Mouse (Mus musculus) midbrain, embryonic 10.5 days (tissue): ENCODE measurements around the gene Ehf. TPM values are rescaled to one million over a fixed set of nuclear protein-coding genes. Genes with fewer than 3 reads are reported as not detected.

Experiments
- DNase-seq: peaks from one replicate; pipeline ENCODE4 v3.0.0-alpha.2; 2017; ENCODE audit warnings: low spot score
- H3K27ac ChIP-seq: fragments of 300-500 bp; sonication (generic); replicated peaks from 2 replicates; pipeline ENCODE4 v1.5.1; 2016; ENCODE audit warnings: mild to moderate bottlenecking
- H3K27me3 ChIP-seq: fragments of 300-500 bp; sonication (generic); 2 replicates; pipeline ENCODE4 v1.6.1; 2016; ENCODE audit warnings: low read depth, mild to moderate bottlenecking; ENCODE audit not compliant: poor library complexity, severe bottlenecking
- H3K36me3 ChIP-seq: fragments of 300-500 bp; sonication (generic); 2 replicates; pipeline ENCODE4 v1.6.1; 2016; ENCODE audit warnings: mild to moderate bottlenecking, moderate library complexity
- H3K4me1 ChIP-seq: fragments of 300-500 bp; sonication (generic); 2 replicates; pipeline ENCODE4 v1.6.1; 2016
- H3K4me3 ChIP-seq: fragments of 300-500 bp; sonication (generic); 2 replicates; pipeline ENCODE4 v1.5.1; 2016; ENCODE audit warnings: mild to moderate bottlenecking, moderate library complexity
- H3K9me3 ChIP-seq: fragments of 300-500 bp; sonication (generic); replicated peaks from 2 replicates; pipeline ENCODE4 v1.6.1; 2016; ENCODE audit warnings: mild to moderate bottlenecking
- WGBS: fragments of 180-500 bp; shearing (Covaris S2); methylation state at CpG from one replicate; pipeline ENCODE4 v1.1.7; 2016; 5-methylcytosine and 5-hydroxymethylcytosine counted together
- polyA plus RNA-seq: library from polyadenylated mRNA; unstranded; fragments of >200 nt; fragmentation: Nextera tagmentation; extraction: Ambion mirVana; gene quantifications from 2 replicates; pipeline ENCODE4 v1.2.1, GENCODE M21; 2016

Ehf gene
- polyA plus RNA-seq = not detected in 2 replicates

GRCm38 (mm10) chr2:103303132-103303531 is at the start of gene Ehf:
Gene Ehf, minus strand, starts transcription at chr2:103303278.
- no peak for DNase-seq
- WGBS = 64% methylated on average over 9 of the region's 9 CpGs
- Histone ChIP-seq H3K36me3 (no peaks in the 10 kb centered on the region), H3K4me3 (no peak within 1 kb of the TSS), H3K27me3 (no peaks in the 10 kb centered on the region; the same call in 1 of the 2 replicates), H3K27ac (no peak within 1 kb of the TSS), H3K9me3 (no peaks in the 10 kb centered on the region), H3K4me1 (no peaks in the 10 kb centered on the region)

- H3K4me1 ChIP-seq = peaks cover 17% of the 10 kb centered on the region
- 15% methylated on average over 5 of the region's 5 CpGs for WGBS
- peaks cover 6% of the 10 kb centered on the region; the same call in 1 of the 2 replicates for H3K27me3 ChIP-seq
- no peak overlapping the region for H3K27ac ChIP-seq
- no peaks in the 10 kb centered on the region for H3K9me3 ChIP-seq
- DNase-seq = peak; percentile 51
- no peaks in the 10 kb centered on the region for H3K36me3 ChIP-seq
- no peak overlapping the region for H3K4me3 ChIP-seq
Observed at GRCm38 (mm10) chr2:103347417-103347891, 44.4 kb upstream of the Ehf start.

- peaks cover 6% of the 10 kb centered on the region; the same call in 1 of the 2 replicates for H3K27me3 ChIP-seq
- H3K4me3 ChIP-seq = no peak overlapping the region
- no peak overlapping the region for H3K27ac ChIP-seq
- H3K36me3 ChIP-seq = no peaks in the 10 kb centered on the region
- H3K4me1 ChIP-seq = peaks cover 17% of the 10 kb centered on the region
- H3K9me3 ChIP-seq = no peaks in the 10 kb centered on the region
- WGBS = 78% methylated on average over 3 of the region's 3 CpGs
- no peak for DNase-seq
Observed at GRCm38 (mm10) chr2:103346751-103347289, 43.7 kb upstream of the Ehf start.

- no peak for DNase-seq
- Histone ChIP-seq H3K9me3 (no peaks in the 10 kb centered on the region), H3K4me3 (no peak overlapping the region), H3K27me3 (0 out of 2 replicates have a peak, but pooled peaks cover 2% of the 10 kb centered on the region), H3K27ac (no peak overlapping the region), H3K4me1 (peaks cover 16% of the 10 kb centered on the region), H3K36me3 (no peaks in the 10 kb centered on the region)
- 87% methylated on average over 7 of the region's 7 CpGs for WGBS
Observed at GRCm38 (mm10) chr2:103343611-103344010, 40.5 kb upstream of the Ehf start.

- Histone ChIP-seq H3K9me3 (no peaks in the 10 kb centered on the region), H3K27me3 (no peaks in the 10 kb centered on the region), H3K4me1 (peaks cover 4% of the 10 kb centered on the region), H3K27ac (no peak overlapping the region), H3K36me3 (no peaks in the 10 kb centered on the region), H3K4me3 (no peak overlapping the region)
- no peak for DNase-seq
- 95% methylated on average over 1 of the region's 1 CpGs for WGBS
Observed at GRCm38 (mm10) chr2:103342123-103342522, 39.0 kb upstream of the Ehf start.

GRCm38 (mm10) chr2:103341375-103341971 is 38.4 kb upstream of the Ehf start:
- no peak overlapping the region for H3K27ac ChIP-seq
- no peaks in the 10 kb centered on the region for H3K27me3 ChIP-seq
- no peaks in the 10 kb centered on the region for H3K4me1 ChIP-seq
- whole genome bisulfite sequencing = 98% methylated on average over 1 of the region's 1 CpGs
- no peaks in the 10 kb centered on the region for H3K36me3 ChIP-seq
- DNase-seq = no peak
- H3K9me3 ChIP-seq = no peaks in the 10 kb centered on the region
- no peak overlapping the region for H3K4me3 ChIP-seq

- H3K4me3 ChIP-seq = no peak overlapping the region
- H3K9me3 ChIP-seq = no peaks in the 10 kb centered on the region
- no peaks in the 10 kb centered on the region for H3K36me3 ChIP-seq
- H3K27me3 ChIP-seq = no peaks in the 10 kb centered on the region
- DNase-seq = no peak
- 81% methylated on average over 6 of the region's 6 CpGs for WGBS
- no peak overlapping the region for H3K27ac ChIP-seq
- H3K4me1 ChIP-seq = no peaks in the 10 kb centered on the region
Observed at GRCm38 (mm10) chr2:103338706-103339105, 35.6 kb upstream of the Ehf start.

- Histone ChIP-seq H3K27ac (no peak overlapping the region), H3K4me3 (no peak overlapping the region), H3K4me1 (no peaks in the 10 kb centered on the region), H3K27me3 (no peaks in the 10 kb centered on the region), H3K36me3 (no peaks in the 10 kb centered on the region), H3K9me3 (no peaks in the 10 kb centered on the region)
- no peak for DNase-seq
- WGBS = 90% methylated on average over 3 of the region's 3 CpGs
Observed at GRCm38 (mm10) chr2:103337370-103337769, 34.3 kb upstream of the Ehf start.

GRCm38 (mm10) chr2:103336621-103337020 is 33.5 kb upstream of the Ehf start:
- no peak for DNase-seq
- H3K9me3 ChIP-seq = no peaks in the 10 kb centered on the region
- no peaks in the 10 kb centered on the region for H3K4me1 ChIP-seq
- H3K36me3 ChIP-seq = no peaks in the 10 kb centered on the region
- H3K4me3 ChIP-seq = no peak overlapping the region
- 92% methylated on average over 11 of the region's 11 CpGs for WGBS
- no peaks in the 10 kb centered on the region for H3K27me3 ChIP-seq
- no peak overlapping the region for H3K27ac ChIP-seq

GRCm38 (mm10) chr2:103336000-103336399 is 32.9 kb upstream of the Ehf start:
- Histone ChIP-seq H3K4me3 (no peak overlapping the region), H3K27me3 (no peaks in the 10 kb centered on the region), H3K4me1 (no peaks in the 10 kb centered on the region), H3K9me3 (no peaks in the 10 kb centered on the region), H3K36me3 (no peaks in the 10 kb centered on the region), H3K27ac (no peak overlapping the region)
- WGBS = 87% methylated on average over 3 of the region's 3 CpGs
- no peak for DNase-seq

GRCm38 (mm10) chr2:103331666-103332191 is 28.7 kb upstream of the Ehf start:
- no peaks in the 10 kb centered on the region for H3K27me3 ChIP-seq

GRCm38 (mm10) chr2:103328731-103329130 is 25.7 kb upstream of the Ehf start:
- H3K27ac ChIP-seq = no peak overlapping the region
- H3K9me3 ChIP-seq = no peaks in the 10 kb centered on the region
- H3K4me3 ChIP-seq = no peak overlapping the region
- DNase-seq = no peak
- WGBS = 94% methylated on average over 4 of the region's 4 CpGs
- no peaks in the 10 kb centered on the region for H3K4me1 ChIP-seq
- no peaks in the 10 kb centered on the region for H3K27me3 ChIP-seq
- H3K36me3 ChIP-seq = no peaks in the 10 kb centered on the region

More at GRCm38 (mm10) chr2:103331666-103332191, 28.7 kb upstream of the Ehf start:
- Histone ChIP-seq H3K27ac (no peak overlapping the region), H3K4me1 (no peaks in the 10 kb centered on the region), H3K4me3 (no peak overlapping the region), H3K36me3 (no peaks in the 10 kb centered on the region), H3K9me3 (no peaks in the 10 kb centered on the region)
- no peak for DNase-seq
- WGBS = 82% methylated on average over 3 of the region's 3 CpGs

GRCm38 (mm10) chr2:103325301-103326048 is 22.4 kb upstream of the Ehf start:
- Histone ChIP-seq H3K4me1 (no peaks in the 10 kb centered on the region), H3K27ac (no peak overlapping the region), H3K36me3 (no peaks in the 10 kb centered on the region), H3K9me3 (no peaks in the 10 kb centered on the region), H3K27me3 (no peaks in the 10 kb centered on the region), H3K4me3 (no peak overlapping the region)
- no peak for DNase-seq
- WGBS = 87% methylated on average over 7 of the region's 7 CpGs
